Mouse (Mus musculus): ENCODE results near the gene Cops3.
"Not testable (repeated sequence)": the region's sequence is repeated elsewhere in the genome, so short reads cannot be mapped to it uniquely, and the experiment has no call there.

The Cops3 gene

GRCm38 (mm10) chr11:59839459-59840126 lies at the start of gene Cops3:
Gene Cops3, minus strand, starts transcription at chr11:59839838.
- peak; percentile 97 for DNase-seq

- DNase-seq = no peak
Measured at GRCm38 (mm10) chr11:59888151-59888550, 48.5 kb upstream of the Cops3 start.

- no peak for DNase-seq
Measured at GRCm38 (mm10) chr11:59886952-59887351, 47.3 kb upstream of the Cops3 start.

- DNase-seq = no peak
Measured at GRCm38 (mm10) chr11:59885217-59885986, 45.8 kb upstream of the Cops3 start.

GRCm38 (mm10) chr11:59880031-59880430 lies 40.4 kb upstream of the Cops3 start:
- peak; percentile 45 for DNase-seq

- DNase-seq = no peak
Measured at GRCm38 (mm10) chr11:59872124-59872523, 32.5 kb upstream of the Cops3 start.

DNA sequence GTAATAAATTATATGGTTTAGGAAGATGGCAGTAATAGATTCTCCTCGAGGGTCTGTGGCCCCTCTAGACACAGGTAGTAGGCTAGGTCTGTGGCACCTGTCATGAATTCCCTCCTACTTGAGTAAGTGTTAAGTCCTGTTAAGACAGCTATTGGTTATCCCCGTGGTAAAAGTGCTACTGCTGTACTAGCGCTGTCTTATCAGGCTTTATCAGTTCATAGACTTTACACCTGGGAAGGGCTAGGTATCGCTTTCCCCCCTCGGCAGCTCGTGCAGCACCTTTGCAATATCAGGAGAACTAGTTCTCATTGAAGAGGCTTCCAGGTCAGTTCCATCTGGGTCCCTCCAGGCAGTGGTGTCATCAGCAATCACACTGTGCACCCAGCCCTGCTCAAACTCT lies 24.7 kb upstream of the Cops3 start:
- no peak for DNase-seq

- no peak for DNase-seq
Measured at GRCm38 (mm10) chr11:59860467-59860866, 20.8 kb upstream of the Cops3 start.

GRCm38 (mm10) chr11:59852865-59853264 lies 13.2 kb upstream of the Cops3 start:
- DNase-seq = no peak

DNA sequence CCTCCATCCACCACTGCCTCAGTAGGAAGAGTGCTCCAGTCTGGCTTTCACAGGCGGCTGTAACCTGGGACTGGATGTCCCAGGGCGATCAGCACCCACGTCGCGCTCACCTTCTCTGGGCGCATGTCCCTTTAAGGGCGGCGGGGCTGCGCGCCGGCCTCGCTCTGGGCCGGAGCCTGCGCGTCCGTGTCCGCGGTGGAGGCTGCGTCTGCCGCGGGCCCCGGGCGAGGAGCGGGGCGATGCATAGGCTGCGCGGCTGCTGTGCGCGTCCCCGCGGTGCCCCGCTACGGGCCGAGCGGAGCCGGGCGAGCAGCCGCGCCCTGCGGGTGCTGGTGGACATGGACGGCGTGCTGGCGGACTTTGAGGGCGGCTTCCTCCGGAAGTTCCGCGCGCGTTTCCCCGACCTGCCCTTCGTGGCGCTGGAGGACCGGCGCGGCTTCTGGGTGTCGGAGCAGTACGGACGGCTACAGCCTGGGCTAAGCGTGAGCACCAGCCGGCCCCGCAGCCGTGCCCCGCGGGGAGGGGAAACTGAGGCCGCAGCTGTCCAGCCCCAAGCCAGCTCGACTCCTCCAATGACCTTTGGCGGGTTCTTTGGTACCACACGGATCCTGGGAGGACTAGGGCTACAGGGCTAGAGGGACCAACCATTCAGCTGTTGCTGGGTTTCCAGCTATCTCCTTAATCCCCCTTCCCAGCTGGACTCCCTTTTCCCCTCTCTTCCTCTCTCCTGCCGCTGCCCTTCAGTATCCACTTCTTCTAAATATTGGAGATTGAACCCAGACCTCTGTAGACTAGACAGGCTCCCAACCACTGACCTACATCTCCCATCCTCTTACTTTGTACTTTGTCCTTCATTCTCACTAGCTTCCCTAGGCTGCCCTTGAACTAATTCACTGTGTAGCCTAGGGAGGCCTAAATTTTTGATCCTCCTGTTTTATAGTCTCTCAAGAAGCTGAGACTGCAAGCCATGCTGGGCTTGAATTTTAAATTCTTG lies 8.6 kb upstream of the Cops3 start:
- DNase-seq = peak; percentile 70

DNA sequence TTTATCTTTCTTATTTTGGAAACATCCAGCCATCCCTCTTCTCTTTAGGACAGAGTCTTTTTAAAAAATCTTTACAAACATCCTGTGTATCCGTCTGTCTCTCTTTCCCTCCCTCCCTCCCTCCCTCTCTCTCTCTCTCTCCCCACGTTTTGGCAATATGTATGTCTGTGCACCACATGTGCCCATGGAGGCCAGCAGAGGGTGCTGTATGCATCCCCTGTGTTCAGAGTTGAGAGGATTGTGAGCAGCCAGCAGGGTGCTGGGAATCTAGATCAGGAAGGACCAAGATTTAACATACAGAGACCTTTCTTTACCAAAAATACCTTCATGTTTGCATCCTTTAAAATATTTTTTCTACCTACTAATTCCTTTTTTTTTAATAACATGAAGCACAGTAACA lies 7.5 kb upstream of the Cops3 start:
- DNase-seq = peak; percentile 34

DNA sequence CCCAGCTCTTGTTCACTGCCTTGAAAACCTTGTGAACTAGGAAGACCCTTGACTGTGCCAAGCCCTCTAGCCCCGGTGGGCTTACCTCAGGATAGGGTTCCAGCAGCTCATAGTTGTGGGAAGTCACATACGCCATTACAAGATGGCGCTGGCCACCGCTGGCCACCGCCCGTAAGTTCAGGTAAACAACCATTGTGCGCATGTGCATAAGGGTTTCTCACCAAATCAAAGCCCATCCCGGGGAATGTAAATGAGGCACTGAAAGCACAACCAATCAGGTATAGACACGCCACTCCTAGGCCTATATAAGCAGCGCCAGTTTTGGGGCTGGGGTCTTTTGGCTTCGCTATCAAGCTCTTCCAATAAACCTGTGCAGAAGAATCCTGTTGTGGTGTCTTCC lies 6.7 kb upstream of the Cops3 start:
- DNase-seq = no peak

DNA sequence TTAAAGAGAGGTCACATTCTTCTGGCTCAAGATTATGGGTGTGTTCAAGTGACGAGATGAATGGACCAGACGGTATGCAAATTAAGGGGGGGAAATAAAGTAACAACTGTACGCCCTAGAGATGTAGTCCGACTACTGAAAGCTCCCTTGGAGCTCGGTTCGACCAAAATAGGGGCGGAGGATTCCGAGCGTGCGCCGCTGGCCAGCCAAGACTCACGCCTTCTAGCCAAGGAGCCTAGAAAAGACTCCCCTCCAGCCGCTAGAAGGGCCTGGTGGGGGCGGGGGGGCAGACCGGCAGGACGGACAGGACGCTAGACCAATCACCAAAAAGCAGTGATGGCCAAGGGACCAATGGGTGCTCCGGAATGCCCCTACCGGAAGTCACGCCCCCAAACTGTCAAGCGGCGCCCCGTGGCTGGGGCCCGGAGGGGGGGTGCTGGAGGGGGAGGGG lies 605 bp downstream of the Cops3 start, which contains the start of gene Nt5m:
TSS of gene Nt5m (plus strand) at position 440 of the 451 bp plus-strand sequence.
- DNase-seq = peak; percentile 93

DNA sequence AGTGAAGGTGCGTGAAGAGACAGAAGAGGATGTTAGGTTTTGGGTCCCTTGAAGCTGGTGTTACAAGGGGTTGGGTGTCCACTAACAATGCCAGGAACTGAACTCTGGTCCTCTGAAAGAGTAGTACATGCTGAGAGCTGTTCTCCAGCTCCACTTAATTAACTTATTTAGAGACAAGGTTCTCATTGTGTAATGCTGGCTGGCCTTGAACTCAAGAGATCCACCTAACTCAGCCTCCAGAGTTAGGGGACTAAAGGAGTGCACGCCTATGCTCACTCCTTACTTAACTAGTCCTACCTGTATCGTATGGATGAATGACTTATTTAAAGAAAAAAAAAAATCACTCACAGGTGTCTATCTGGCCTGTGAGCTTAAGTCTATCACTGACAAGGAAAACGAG lies 1.2 kb downstream of the Cops3 start:
- no peak for DNase-seq

- not testable (repeated sequence) for DNase-seq
Measured at GRCm38 (mm10) chr11:59837789-59838188, 1.8 kb downstream of the Cops3 start.

DNA sequence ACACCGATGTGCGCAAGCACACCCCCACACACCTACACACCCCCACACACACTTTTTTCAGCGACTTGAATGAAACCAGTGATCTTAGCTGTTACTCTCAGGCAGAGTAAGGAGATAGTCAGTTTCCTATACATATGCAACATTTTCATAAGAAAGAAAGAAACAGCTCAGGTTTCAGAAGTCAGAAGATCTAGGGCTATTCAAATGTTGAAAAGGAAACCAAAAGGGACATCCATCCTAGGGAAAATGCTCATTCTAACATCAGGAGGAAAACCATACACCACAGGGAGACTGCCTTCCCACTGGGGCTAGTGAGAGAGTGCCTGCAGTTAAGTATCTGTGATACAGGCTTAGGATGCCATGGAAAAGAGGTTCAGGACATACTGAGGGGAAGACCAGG lies 18.0 kb downstream of the Cops3 start:
- no peak for DNase-seq

- no peak for DNase-seq
Measured at GRCm38 (mm10) chr11:59817916-59818315, 21.7 kb downstream of the Cops3 start.

- no peak for DNase-seq
Measured at GRCm38 (mm10) chr11:59815482-59816065, 24.1 kb downstream of the Cops3 start.

GRCm38 (mm10) chr11:59814936-59815335 lies 24.7 kb downstream of the Cops3 start:
- no peak for DNase-seq

GRCm38 (mm10) chr11:59814311-59814710 lies 25.3 kb downstream of the Cops3 start:
- no peak for DNase-seq

GRCm38 (mm10) chr11:59813276-59813675 lies 26.4 kb downstream of the Cops3 start:
- no peak for DNase-seq

- DNase-seq = no peak
Measured at GRCm38 (mm10) chr11:59811211-59811610, 28.4 kb downstream of the Cops3 start.
